8 mouse cellular contexts compared by ENCODE assay signal in genomic region chr2:153142620-153143199, GRCm38 (mm10). TPM values are rescaled to one million over a fixed set of nuclear protein-coding genes. Genes with fewer than 3 reads are reported as not detected.
A peak's percentile ranks its signal among the peaks of the same experiment; 100 is the strongest.
DNase-seq lines count a peak whose midpoint lies in the region.

No protein-coding gene starts in this region.

- peak; percentile 35 for DNase-seq in gastrocnemius, adult 18-20 months (ENCODE audit: low spot score)
- no peak for DNase-seq in gastrocnemius, postnatal 4 days (ENCODE audit: low spot score in 2 of 2)
- DNase-seq in 3T3-L1 (ENCODE audit: low read depth, low spot score): peak; percentile 74
- DNase-seq in adrenal gland, adult 2 months: peak; percentile 56
- peak; percentile 83 for DNase-seq in embryo, embryonic 10.5 days (ENCODE audit: low spot score)
- peak; percentile 72 for DNase-seq in heart, postnatal 4 days
- DNase-seq in left cerebral cortex, postnatal 36 days (ENCODE audit: low spot score in 2 of 2): peak; percentile 39 to 45
- peak; percentile 80 for DNase-seq in retina, embryonic 14.5 days (ENCODE audit: low spot score)

- intact Hi-C loops in left cerebral cortex, postnatal 36 days (cut with DNase I): loop anchor here (2.0 to 10.0 kb wide), 2 partner anchors 228 to 442 kb away; no protein-coding TSS in a partner anchor

RNA-seq across cellular contexts. Expression of gene Tm9sf4, which starts 18.4 kb away (rescaled TPM):
- 10 to 100 TPM; 27.0 to 30.3 TPM for total RNA-seq in gastrocnemius, adult 18-20 months (2021)
- total RNA-seq in gastrocnemius, postnatal 4 days (2021): 10 to 100 TPM; 79.4 to 83.5 TPM
- 100 to 1,000 TPM; 104 to 121 TPM for total RNA-seq in adrenal gland, adult 2 months (2021)
- polyA plus RNA-seq in adrenal gland, adult 2 months (2012; rRNA removed): 40.8 and 66.2 TPM in 2 replicates
- total RNA-seq in heart, postnatal 4 days (2021): 10 to 100 TPM; 68.7 to 73.8 TPM
- total RNA-seq in left cerebral cortex, postnatal 36 days (2021): 100 to 1,000 TPM; 114 to 123 TPM

RNA-seq across cellular contexts. Expression of gene Hck, which starts 34.4 kb away (rescaled TPM):
- under 1 TPM; 0.18 to 0.28 TPM for total RNA-seq in gastrocnemius, adult 18-20 months (2021)
- 1 to 10 TPM; 3.1 to 3.4 TPM for total RNA-seq in gastrocnemius, postnatal 4 days (2021)
- total RNA-seq in adrenal gland, adult 2 months (2021): 1 to 10 TPM; 3.1 to 4.6 TPM
- polyA plus RNA-seq in adrenal gland, adult 2 months (2012; rRNA removed): 4.2 and 4.7 TPM in 2 replicates
- 1 to 10 TPM; 1.1 to 1.2 TPM for total RNA-seq in heart, postnatal 4 days (2021)
- total RNA-seq in left cerebral cortex, postnatal 36 days (2021): 1 to 10 TPM; 2.1 to 2.4 TPM

Comparison
In these comparisons a context has a peak if more than half of its experiments do, and no peak if none do; other contexts are left out.
1. DNase-seq: peak in gastrocnemius, adult 18-20 months (single experiment), 3T3-L1 (single experiment), adrenal gland, adult 2 months (single experiment), embryo, embryonic 10.5 days (single experiment), heart, postnatal 4 days (single experiment), left cerebral cortex, postnatal 36 days (2 of 2) and retina, embryonic 14.5 days (single experiment); none in gastrocnemius, postnatal 4 days (0 of 2).